Mouse (Mus musculus): ENCODE data around the gene Tgfbi. TPM values are rescaled to one million over a fixed set of nuclear protein-coding genes. Genes with fewer than 3 reads are reported as not detected.

The Tgfbi gene
- polyA plus RNA-seq, 1 experiment, result 33.8 TPM

GRCm38 (mm10) chr13:56622201-56622757 lies 13.0 kb downstream of the Tgfbi start:
- Histone ChIP-seq H3K4me3 (ENCODE audit: control insufficient read depth, insufficient read depth, low read length) (no peak overlapping the region), H3K27ac (ENCODE audit: control insufficient read depth, insufficient read depth, low read length) (no peak overlapping the region), H3K27me3 (ENCODE audit: control insufficient read depth, insufficient read depth, low read length) (no peaks in the 10 kb centered on the region; the same call in 1 of the 2 replicates), H3K36me3 (ENCODE audit: control insufficient read depth, insufficient read depth, low read length) (no peaks in the 10 kb centered on the region), H3K4me1 (replicated peaks; ENCODE audit: control insufficient read depth, insufficient read depth, low read length) (no peaks in the 10 kb centered on the region)
- no peak for TF ChIP-seq POLR2A (IDR thresholded peaks at IDR 0.05; ENCODE audit: control insufficient read depth, extremely low read depth, insufficient read depth, low read length, poor library complexity)
- no peak for TF ChIP-seq CTCF (IDR thresholded peaks at IDR 0.05; ENCODE audit: borderline replicate concordance, control insufficient read depth, extremely low read depth, insufficient read depth, low read length, poor library complexity)
- 87% methylated on average over 8 of the region's 8 CpGs for WGBS
- DNase-seq, result no peak

DNA sequence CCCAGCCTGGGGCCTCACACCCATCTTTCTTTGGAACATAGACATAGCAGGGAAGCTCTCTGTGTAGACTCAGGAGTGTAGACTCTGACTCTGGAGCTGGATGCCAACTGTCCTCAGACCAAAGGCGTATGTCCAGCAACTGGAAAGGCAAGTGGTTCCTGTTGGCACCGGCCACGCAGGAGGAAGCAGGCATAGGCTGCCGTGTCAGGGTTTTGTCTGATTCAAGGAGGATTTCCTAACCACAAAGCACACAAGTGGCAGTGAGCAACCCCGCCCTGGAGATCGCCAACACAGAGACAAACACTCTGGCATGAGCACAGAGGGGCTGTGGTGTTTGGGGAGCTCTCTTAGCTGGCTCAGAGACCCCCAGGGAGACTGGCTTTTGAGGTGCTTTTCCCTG lies 17.2 kb downstream of the Tgfbi start:
- no peaks in the 10 kb centered on the region for H3K4me1 ChIP-seq (replicated peaks; ENCODE audit: control insufficient read depth, insufficient read depth, low read length)
- DNase-seq, result no peak
- H3K27ac ChIP-seq (ENCODE audit: control insufficient read depth, insufficient read depth, low read length), result no peak overlapping the region
- H3K36me3 ChIP-seq (ENCODE audit: control insufficient read depth, insufficient read depth, low read length), result no peaks in the 10 kb centered on the region
- H3K4me3 ChIP-seq (ENCODE audit: control insufficient read depth, insufficient read depth, low read length), result no peak overlapping the region
- 7% methylated on average over 6 of the region's 6 CpGs for WGBS
- H3K27me3 ChIP-seq (ENCODE audit: control insufficient read depth, insufficient read depth, low read length), result no peaks in the 10 kb centered on the region; the same call in 1 of the 2 replicates
- TF ChIP-seq CTCF (IDR thresholded peaks at IDR 0.05; ENCODE audit: borderline replicate concordance, control insufficient read depth, extremely low read depth, insufficient read depth, low read length, poor library complexity), result no peak
- TF ChIP-seq POLR2A (IDR thresholded peaks at IDR 0.05; ENCODE audit: control insufficient read depth, extremely low read depth, insufficient read depth, low read length, poor library complexity), result no peak

DNA sequence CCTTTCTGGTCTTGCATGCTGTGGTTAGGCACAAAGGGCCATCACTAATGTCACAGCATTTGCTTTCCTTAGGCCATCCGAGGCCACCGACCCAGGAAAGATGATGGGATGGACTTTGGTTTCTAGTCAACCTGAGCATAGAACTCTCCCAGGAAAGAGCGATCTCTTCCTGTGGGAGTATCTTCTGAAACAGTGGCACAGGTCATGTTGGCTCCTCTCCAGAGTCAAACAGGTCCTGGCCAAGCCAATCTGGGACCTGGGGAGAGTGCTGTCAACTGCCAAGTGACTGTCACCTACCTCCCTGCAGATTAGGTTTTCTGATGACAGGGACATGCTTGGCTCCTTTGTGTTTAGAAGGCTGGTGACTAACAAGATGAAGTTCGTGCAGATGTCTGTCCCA lies 20.8 kb downstream of the Tgfbi start:
- 92% methylated on average over 4 of the region's 4 CpGs for WGBS
- Histone ChIP-seq H3K27ac (ENCODE audit: control insufficient read depth, insufficient read depth, low read length) (no peak overlapping the region), H3K36me3 (ENCODE audit: control insufficient read depth, insufficient read depth, low read length) (no peaks in the 10 kb centered on the region), H3K4me3 (ENCODE audit: control insufficient read depth, insufficient read depth, low read length) (no peak overlapping the region), H3K4me1 (replicated peaks; ENCODE audit: control insufficient read depth, insufficient read depth, low read length) (no peaks in the 10 kb centered on the region), H3K27me3 (ENCODE audit: control insufficient read depth, insufficient read depth, low read length) (no peaks in the 10 kb centered on the region)
- TF ChIP-seq POLR2A (IDR thresholded peaks at IDR 0.05; ENCODE audit: control insufficient read depth, extremely low read depth, insufficient read depth, low read length, poor library complexity) (no peak), CTCF (IDR thresholded peaks at IDR 0.05; ENCODE audit: borderline replicate concordance, control insufficient read depth, extremely low read depth, insufficient read depth, low read length, poor library complexity) (no peak)
- DNase-seq, result no peak

DNA sequence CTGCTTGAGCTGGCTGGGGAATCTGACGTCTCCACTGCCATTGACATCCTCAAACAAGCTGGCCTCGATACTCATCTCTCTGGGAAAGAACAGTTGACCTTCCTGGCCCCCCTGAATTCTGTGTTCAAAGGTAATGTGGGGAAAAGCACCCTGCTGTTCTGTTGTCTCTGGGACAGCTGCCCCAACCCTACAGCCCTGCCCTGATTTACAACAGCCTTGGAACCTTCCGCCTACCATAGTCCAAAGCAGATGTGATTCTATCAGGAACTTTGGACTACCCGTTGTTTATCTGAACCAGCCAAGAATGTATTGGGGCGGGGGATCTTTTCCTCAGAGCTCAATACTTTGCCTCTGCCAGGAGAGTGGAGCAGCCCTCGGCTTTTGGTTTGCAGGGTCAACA lies 21.2 kb downstream of the Tgfbi start:
- no peak for DNase-seq
- H3K4me3 ChIP-seq (ENCODE audit: control insufficient read depth, insufficient read depth, low read length), result no peak overlapping the region
- TF ChIP-seq CTCF (IDR thresholded peaks at IDR 0.05; ENCODE audit: borderline replicate concordance, control insufficient read depth, extremely low read depth, insufficient read depth, low read length, poor library complexity) (no peak), POLR2A (IDR thresholded peaks at IDR 0.05; ENCODE audit: control insufficient read depth, extremely low read depth, insufficient read depth, low read length, poor library complexity) (no peak)
- H3K27me3 ChIP-seq (ENCODE audit: control insufficient read depth, insufficient read depth, low read length), result no peaks in the 10 kb centered on the region
- WGBS, result 88% methylated on average over 6 of the region's 6 CpGs
- H3K4me1 ChIP-seq (replicated peaks; ENCODE audit: control insufficient read depth, insufficient read depth, low read length), result no peaks in the 10 kb centered on the region
- no peaks in the 10 kb centered on the region for H3K36me3 ChIP-seq (ENCODE audit: control insufficient read depth, insufficient read depth, low read length)
- no peak overlapping the region for H3K27ac ChIP-seq (ENCODE audit: control insufficient read depth, insufficient read depth, low read length)

- DNase-seq, result no peak
- Histone ChIP-seq H3K27me3 (ENCODE audit: control insufficient read depth, insufficient read depth, low read length) (no peaks in the 10 kb centered on the region), H3K36me3 (ENCODE audit: control insufficient read depth, insufficient read depth, low read length) (no peaks in the 10 kb centered on the region), H3K27ac (ENCODE audit: control insufficient read depth, insufficient read depth, low read length) (no peak overlapping the region), H3K4me1 (replicated peaks; ENCODE audit: control insufficient read depth, insufficient read depth, low read length) (no peaks in the 10 kb centered on the region), H3K4me3 (ENCODE audit: control insufficient read depth, insufficient read depth, low read length) (no peak overlapping the region)
- 9% methylated on average over 7 of the region's 7 CpGs for WGBS
- TF ChIP-seq CTCF (IDR thresholded peaks at IDR 0.05; ENCODE audit: borderline replicate concordance, control insufficient read depth, extremely low read depth, insufficient read depth, low read length, poor library complexity) (no peak), POLR2A (IDR thresholded peaks at IDR 0.05; ENCODE audit: control insufficient read depth, extremely low read depth, insufficient read depth, low read length, poor library complexity) (no peak)
These were observed 22.0 kb downstream of the Tgfbi start for GRCm38 (mm10) chr13:56631332-56631731.

DNA sequence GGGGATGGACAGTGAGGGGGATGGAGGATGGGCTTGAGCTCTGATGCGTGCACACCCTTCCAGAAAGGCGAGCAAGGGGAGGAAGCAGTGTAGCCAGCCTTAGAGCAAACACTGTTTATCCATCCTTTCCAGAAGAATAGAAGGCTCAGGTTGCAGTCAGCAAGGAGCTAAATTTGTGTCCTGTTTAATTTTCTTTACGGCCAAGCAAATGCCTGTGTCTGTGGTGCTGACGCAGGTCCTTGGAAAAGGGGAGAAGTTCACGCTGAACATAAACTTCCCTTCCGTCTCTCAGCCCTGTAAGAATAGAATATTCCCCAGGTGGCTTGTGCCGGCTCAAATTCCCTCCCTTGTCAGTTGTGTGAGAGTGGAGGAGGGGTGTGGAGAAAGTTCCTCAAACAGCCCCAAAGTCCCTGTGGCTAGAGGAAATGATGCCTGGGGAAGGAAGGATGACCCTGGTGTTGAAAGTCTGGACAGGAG lies 24.9 kb downstream of the Tgfbi start:
- no peak for DNase-seq
- Histone ChIP-seq H3K27ac (ENCODE audit: control insufficient read depth, insufficient read depth, low read length) (no peak overlapping the region), H3K27me3 (ENCODE audit: control insufficient read depth, insufficient read depth, low read length) (no peaks in the 10 kb centered on the region), H3K36me3 (ENCODE audit: control insufficient read depth, insufficient read depth, low read length) (no peaks in the 10 kb centered on the region), H3K4me1 (replicated peaks; ENCODE audit: control insufficient read depth, insufficient read depth, low read length) (no peaks in the 10 kb centered on the region), H3K4me3 (ENCODE audit: control insufficient read depth, insufficient read depth, low read length) (no peak overlapping the region)
- WGBS, result 58% methylated on average over 7 of the region's 7 CpGs
- no peak for TF ChIP-seq POLR2A (IDR thresholded peaks at IDR 0.05; ENCODE audit: control insufficient read depth, extremely low read depth, insufficient read depth, low read length, poor library complexity)
- TF ChIP-seq CTCF (IDR thresholded peaks at IDR 0.05; ENCODE audit: borderline replicate concordance, control insufficient read depth, extremely low read depth, insufficient read depth, low read length, poor library complexity), result no peak

- DNase-seq, result no peak
- Histone ChIP-seq H3K4me3 (ENCODE audit: control insufficient read depth, insufficient read depth, low read length) (no peak overlapping the region), H3K27me3 (ENCODE audit: control insufficient read depth, insufficient read depth, low read length) (no peaks in the 10 kb centered on the region), H3K36me3 (ENCODE audit: control insufficient read depth, insufficient read depth, low read length) (no peaks in the 10 kb centered on the region), H3K4me1 (replicated peaks; ENCODE audit: control insufficient read depth, insufficient read depth, low read length) (no peaks in the 10 kb centered on the region), H3K27ac (ENCODE audit: control insufficient read depth, insufficient read depth, low read length) (no peak overlapping the region)
- 41% methylated on average over 7 of the region's 7 CpGs for WGBS
- no peak for TF ChIP-seq POLR2A (IDR thresholded peaks at IDR 0.05; ENCODE audit: control insufficient read depth, extremely low read depth, insufficient read depth, low read length, poor library complexity)
- no peak for TF ChIP-seq CTCF (IDR thresholded peaks at IDR 0.05; ENCODE audit: borderline replicate concordance, control insufficient read depth, extremely low read depth, insufficient read depth, low read length, poor library complexity)
These were observed 25.6 kb downstream of the Tgfbi start for GRCm38 (mm10) chr13:56634920-56635319.
